Mouse (Mus musculus) urinary bladder, postnatal 4 days (tissue): Measurements from ENCODE around the gene Tram2.

ENCODE experiments used
- DNase-seq, 2 experiments: peaks; one replicate each; pipeline ENCODE4 v3.0.0; 2021 to 2022; ENCODE audit warnings: low spot score in 2 of 2

Tram2 gene

DNA sequence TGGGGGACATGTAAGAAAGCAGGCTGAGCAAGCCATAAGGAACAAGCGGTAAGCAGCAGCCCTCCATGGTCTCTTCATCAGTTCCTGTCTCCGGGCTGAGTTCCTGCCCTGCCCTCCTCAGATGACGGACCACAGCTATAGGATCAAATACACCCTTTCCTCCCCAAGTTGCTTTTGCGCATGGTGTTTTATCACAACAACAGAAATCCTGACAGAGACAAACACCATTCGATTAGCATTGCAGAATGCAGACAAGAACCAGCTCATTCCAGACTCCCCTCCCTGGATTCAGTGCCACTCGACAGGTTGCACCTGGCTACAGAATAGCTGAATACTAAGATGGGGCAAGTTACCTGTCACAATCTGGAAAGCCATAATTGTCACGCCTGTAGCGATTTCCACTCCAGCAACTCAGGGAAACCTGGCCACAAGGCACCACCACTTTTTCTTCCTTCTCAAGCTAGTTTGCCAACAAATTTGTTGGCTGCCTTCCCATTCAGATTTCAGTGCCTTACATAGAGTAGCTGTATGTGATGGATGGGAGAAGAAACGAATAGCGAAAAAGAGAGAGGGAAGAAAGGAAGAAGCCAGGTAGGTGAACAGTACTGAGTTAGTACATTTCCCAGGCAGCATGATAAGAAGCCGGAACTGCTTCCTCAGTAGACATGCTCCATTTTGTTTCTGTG lies 11.3 kb downstream of the Tram2 start:
- DNase-seq = no peak

GRCm38 (mm10) chr1:21064153-21064552 lies 14.9 kb downstream of the Tram2 start:
- DNase-seq = no peak

GRCm38 (mm10) chr1:21059385-21060109 lies 19.5 kb downstream of the Tram2 start:
- DNase-seq = no peak

DNA sequence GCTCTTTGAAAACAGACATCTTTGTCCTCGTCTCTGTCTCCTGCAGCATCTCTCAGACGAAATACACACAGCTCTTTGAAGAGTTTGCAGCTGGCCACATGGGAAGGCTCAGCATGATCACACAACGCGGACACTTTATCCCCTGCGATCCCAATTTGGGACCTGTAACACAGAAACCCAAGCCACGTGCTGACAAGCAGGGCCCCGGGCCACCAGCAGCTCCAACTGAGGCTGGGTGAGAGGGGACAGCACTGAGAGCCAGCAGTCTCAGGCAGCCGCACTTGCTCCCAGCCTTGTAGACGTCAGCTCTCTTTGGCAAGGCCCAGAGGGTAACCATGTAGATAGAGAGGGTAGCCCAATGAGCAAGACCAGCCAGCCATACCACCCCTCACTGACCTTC lies 26.0 kb downstream of the Tram2 start:
- DNase-seq = no peak

DNA sequence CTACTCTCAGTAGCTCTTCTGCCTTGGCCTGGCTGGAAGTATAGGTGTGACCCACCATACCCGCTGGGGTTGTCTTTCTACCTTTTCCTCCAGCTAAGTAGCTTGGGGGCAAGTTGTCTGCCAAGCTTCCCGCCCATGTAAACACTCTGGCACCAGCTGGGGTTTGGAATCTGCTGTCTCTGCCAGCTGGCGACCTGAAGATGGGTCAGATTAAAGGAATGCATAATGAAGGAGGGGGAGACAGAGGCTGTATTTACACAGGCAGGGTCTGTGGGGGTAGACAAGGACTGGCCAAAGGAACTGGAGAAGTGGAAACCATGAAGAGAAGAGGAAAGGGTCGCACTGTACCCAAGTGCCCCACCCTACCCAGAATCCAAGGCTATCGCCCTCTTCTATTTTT lies 26.4 kb downstream of the Tram2 start:
- DNase-seq = peak in 1 of 2 experiments; percentile 26

GRCm38 (mm10) chr1:21052132-21052545 lies 26.9 kb downstream of the Tram2 start:
- no peak for DNase-seq

DNA sequence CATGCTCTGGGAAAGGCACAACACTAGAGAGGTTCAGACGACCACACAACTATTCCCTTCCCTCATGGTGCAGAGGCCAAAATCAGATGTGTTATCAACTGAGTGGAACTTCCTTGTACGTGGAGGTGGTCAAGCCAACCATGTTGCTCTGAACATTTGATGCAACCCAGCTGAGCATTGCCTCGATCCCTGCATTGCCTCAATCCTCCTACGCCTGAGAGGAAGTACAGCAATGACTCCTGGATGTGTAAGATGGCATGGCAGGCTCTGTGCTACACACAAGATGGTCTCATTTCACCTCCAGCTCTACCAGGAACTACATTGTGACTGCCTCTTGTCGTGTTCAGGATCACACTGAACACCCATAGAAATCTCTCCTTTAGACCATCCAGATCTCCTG lies 30.0 kb downstream of the Tram2 start:
- DNase-seq = no peak

- no peak for DNase-seq
Observed at GRCm38 (mm10) chr1:21048402-21048801, 30.6 kb downstream of the Tram2 start.

DNA sequence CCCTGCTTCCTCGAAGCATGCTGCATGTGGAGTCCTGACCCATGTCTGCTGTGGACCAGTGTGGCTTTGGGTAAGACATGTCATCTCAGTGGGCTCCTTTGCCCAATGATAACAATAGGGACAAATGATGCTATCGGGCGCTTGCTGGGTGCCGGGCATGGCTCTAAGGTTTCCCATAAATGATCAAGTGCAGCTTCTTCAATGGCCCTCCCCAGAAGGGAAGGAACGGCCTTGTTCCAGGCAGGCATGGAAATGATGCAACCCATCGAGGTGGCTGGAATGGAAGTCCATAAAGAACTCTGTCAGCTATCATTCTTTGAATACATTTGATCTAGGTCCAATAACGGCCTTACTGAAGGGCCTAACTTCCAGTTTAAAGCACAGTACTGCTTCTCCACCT lies 36.6 kb downstream of the Tram2 start:
- DNase-seq = no peak

DNA sequence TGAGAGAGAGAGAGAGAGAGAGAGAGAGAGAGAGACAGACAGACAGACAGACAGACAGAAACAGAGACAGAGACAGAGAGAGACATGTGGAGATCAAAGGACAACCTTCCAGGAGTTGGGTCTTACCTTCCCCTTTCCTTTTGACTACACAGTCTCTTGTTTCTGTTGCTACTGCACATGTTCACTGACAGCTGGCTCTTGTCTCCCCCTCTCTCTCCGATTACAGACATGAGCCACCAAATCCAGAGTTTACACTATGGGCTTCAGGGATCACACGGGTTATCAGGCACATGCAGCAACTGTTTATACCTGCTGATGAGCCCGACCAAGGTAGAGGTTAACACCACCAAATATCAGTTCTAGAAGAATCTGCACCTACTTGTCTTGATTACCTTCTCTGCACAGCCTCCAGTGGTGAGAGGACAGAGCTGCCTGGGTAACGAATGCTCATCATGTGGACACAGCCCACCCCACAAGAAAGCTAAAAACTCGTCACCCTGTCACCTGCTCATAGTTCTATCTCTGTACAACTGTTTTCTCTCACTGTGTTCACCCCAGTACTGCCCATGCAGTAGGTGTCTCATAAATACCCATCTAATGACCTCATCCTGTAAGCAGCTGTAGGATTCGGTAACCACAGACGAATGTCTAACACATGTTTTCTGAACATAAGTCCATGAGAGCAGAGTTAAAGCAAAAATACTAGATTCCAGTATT lies 38.3 kb downstream of the Tram2 start:
- DNase-seq = no peak

GRCm38 (mm10) chr1:21040173-21040572 lies 38.9 kb downstream of the Tram2 start:
- no peak for DNase-seq

GRCm38 (mm10) chr1:21039564-21039963 lies 39.5 kb downstream of the Tram2 start:
- no peak for DNase-seq

DNA sequence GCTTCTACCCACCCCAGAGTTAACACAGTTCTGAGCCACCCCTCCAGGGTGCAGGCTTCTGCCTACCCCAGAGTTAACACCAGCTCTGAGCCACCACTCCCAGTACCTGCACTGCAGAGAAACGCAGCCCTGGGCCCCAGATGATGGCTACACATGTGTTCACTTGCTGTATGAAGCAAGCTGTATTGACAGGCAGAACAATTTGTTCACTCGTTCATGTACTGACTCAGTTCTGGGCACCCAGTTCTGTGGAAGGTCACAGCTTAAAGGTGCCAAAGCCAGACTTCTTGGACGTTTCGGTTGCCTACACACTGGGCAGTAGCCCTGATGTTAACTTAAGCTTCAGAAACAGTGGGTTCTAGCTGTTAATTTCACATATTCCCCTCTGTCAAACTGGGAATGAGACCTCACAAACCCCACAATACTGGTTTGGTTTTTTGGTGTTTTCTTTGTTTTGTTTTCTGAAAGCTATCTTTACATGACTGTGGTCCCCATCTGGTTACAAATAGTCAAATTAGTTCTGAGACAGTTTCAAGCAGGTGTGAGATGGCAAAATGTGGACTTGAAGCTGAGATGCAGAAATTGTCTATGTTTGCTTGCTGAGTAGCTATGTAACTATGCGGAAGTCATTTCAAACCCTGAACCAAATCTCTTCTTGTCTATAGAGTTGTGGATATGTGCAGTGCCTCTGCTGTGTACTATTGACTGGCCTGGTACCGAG lies 41.0 kb downstream of the Tram2 start:
- no peak for DNase-seq

GRCm38 (mm10) chr1:21035878-21036277 lies 43.2 kb downstream of the Tram2 start:
- no peak for DNase-seq

- DNase-seq = no peak
Observed at GRCm38 (mm10) chr1:21033792-21034119, 45.3 kb downstream of the Tram2 start.

- DNase-seq = no peak
Observed at GRCm38 (mm10) chr1:21033065-21033791, 45.8 kb downstream of the Tram2 start.

DNA sequence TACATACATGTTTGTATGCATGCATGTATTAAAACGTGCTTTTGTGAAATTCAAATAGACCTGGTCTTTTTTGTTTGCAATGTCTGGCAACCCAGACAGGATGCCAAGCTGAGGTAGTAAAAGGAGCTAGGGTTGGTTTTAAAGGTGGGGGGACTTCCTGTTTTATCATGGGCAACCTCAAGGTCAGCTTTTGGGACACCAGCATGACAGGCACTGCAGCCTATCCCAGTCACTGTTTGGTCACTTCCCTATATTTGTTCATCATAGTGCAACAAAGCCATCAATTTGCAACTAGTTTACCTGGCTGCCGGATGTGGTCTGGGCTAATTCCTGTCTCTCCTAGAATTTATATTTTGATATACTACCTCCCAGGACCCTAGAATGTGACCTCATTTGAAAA lies 47.4 kb downstream of the Tram2 start:
- no peak for DNase-seq

DNA sequence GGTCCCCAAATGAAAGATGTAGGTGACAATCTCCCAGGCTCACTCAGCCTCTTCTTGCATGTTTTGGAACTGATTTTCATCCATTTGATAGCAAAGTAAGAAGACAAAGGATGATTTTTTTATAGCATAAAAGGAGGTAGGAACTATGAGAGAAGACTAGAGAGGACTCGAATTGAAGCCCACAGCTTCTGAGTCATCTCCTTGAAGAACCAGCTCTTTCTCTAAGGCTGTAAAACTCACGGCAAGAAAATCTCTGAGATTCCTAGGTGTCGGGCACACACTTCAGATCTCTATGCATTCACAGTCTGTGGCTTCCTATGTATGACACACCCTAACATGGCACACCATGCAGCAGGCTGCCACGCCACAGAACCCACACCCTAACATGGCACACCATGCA lies 50.0 kb downstream of the Tram2 start:
- DNase-seq = peak in 1 of 2 experiments; percentile 14

DNA sequence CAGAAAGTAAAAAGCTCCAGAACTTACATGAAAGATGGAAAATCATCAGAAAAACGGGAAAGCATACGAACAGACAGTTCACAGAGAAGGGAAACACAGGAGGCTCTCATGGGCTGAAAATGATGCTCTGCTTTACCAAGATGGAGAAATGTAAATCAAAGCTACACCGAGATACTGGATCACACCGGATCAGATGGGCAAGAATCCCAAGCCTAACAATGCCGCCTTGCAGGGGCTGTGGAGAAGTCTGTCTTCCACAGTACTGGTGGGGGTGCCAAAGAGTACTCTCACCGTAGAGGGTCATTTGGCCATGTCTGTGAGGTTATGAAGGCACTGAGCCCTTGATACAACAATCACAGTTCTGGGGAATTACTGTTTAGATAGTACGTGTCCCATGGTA lies 52.5 kb downstream of the Tram2 start:
- peak in 1 of 2 experiments; percentile 35 for DNase-seq

DNA sequence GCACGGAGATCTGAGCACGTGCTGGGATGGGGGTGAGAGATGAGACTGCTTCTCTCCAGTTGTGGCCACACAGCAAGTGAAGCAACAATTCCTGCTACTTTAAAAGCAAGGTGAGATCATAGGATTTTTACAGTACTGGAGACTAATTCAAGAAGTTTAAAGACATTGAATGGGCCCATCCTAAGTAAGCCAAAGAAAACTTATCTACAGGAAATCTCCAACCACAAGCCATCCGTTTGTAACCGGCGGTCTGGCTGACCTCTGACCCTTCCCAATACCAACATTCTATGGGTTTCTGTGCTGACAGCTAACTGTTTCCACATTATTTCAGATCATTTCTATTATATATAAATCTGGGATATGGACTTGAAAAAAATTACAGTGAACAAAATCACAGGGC lies 53.8 kb downstream of the Tram2 start:
- peak in 1 of 2 experiments; percentile 19 for DNase-seq

- peak in 1 of 2 experiments; percentile 38 for DNase-seq
Observed at GRCm38 (mm10) chr1:21023101-21023500, 55.9 kb downstream of the Tram2 start.

DNA sequence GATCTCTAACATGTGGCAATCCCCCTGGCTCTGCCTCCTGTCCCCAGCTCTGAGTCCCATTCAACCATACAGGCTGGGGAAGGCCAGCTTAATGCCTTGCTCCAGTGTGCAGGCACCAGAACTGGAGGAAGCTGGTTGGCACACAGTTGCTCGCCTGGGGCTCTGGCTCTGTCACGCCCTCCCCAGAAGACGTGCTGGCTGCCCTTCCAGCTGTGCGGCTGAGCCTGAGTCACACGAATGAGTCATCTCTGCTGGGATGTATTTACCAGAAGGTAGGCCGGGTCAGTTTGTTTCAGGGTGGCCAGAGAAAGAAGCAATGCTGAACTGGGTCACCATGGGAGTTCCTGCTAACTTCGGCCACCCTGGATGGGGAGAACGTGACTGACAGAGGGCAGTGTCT lies 64.6 kb downstream of the Tram2 start:
- DNase-seq = peak; percentile 60 to 70
